Mouse (Mus musculus): Measurements from ENCODE around the gene Prdm10. TPM values are rescaled to one million over a fixed set of nuclear protein-coding genes. Genes with fewer than 3 reads are reported as not detected.

Gene Prdm10
- polyA plus RNA-seq, 1 experiment from 2014 or later, result 7.0 TPM

DNA sequence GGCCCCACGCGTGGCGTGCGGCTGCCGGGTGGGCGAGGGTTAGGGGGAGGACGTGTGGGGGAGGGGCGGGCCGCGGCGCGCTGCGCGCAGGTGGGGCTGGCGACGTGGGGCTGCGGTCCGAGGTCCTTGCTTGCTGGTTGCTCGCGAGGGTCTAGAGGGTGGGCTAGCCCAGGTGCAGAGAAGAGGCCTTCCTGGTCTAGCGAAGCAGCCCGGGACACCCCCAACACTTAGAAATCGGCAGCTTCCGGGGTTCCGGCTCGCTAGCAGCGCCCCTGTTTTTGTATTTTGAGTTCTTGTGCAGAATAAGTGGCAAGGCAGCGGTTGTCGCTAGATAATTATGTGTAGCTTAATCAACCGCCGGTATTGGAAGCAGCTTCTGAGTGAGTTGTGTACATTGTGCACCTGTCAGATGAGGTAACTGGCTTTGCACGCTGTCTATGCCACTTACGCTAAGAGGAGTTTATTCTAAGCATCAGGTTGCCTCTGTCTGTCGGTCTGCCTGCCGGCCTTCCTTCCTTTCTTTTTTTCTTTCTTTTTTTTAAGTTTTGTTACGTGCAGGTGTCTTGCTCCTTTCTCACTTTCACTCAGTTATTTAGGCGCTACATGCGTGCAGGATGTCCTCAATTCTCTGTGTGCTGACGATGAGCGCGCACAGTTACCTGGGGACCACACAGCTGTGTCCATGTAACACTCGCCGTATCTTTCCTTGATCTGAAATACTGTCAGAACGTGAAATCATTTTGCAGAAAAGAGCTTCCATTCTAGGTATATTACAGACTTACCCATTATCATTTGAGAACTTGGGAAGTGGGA is 106.2 kb downstream of the Prdm10 start:
- 9% methylated on average over 43 of the region's 44 CpGs for WGBS
- H3K4me2 ChIP-seq (ENCODE audit: low read length), result peak overlapping the region; percentile 78

GRCm38 (mm10) chr9:31387206-31387605 is 106.9 kb downstream of the Prdm10 start:
- Histone ChIP-seq H3K36me3 (ENCODE audit: control insufficient read depth, insufficient read depth, low read length) (peaks cover 13% of the 10 kb centered on the region), H3K9me3 (ENCODE audit: control insufficient read depth, low read length) (no peaks in the 10 kb centered on the region), H3K27ac (ENCODE audit: low read depth, low read length) (no peak overlapping the region), H3K4me2 (ENCODE audit: low read length) (peak overlapping the region; percentile 78), H3K9ac (ENCODE audit: low read depth, low read length) (no peak overlapping the region), H3K4me1 (ENCODE audit: control insufficient read depth, insufficient read depth, low read depth, low read length) (peaks cover 13% of the 10 kb centered on the region), H3K27me3 (replicated peaks; ENCODE audit: control insufficient read depth, insufficient read depth, low read length) (no peaks in the 10 kb centered on the region), H3K4me3 (ENCODE audit: low read length) (peak overlapping the region; percentile 84)
- 94% methylated on average over 5 of the region's 5 CpGs for WGBS
- no peak for ATAC-seq

More for the DNA sequence above, 106.2 kb downstream of the Prdm10 start:
- peak overlapping the region; percentile 87 for H3K9ac ChIP-seq (ENCODE audit: low read depth, low read length)
- peaks cover 13% of the 10 kb centered on the region for H3K4me1 ChIP-seq (ENCODE audit: control insufficient read depth, insufficient read depth, low read depth, low read length)
- peak overlapping the region; percentile 76; the same call in 1 of the 2 replicates for H3K27ac ChIP-seq (ENCODE audit: low read depth, low read length)
- H3K36me3 ChIP-seq (ENCODE audit: control insufficient read depth, insufficient read depth, low read length), result peaks cover 8% of the 10 kb centered on the region
- H3K9me3 ChIP-seq (ENCODE audit: control insufficient read depth, low read length), result no peaks in the 10 kb centered on the region
- H3K4me3 ChIP-seq (ENCODE audit: low read length), result peak overlapping the region; percentile 84
- ATAC-seq, result peak; percentile 86; the same call in 1 of the 2 replicates
- H3K27me3 ChIP-seq (replicated peaks; ENCODE audit: control insufficient read depth, insufficient read depth, low read length), result no peaks in the 10 kb centered on the region

DNA sequence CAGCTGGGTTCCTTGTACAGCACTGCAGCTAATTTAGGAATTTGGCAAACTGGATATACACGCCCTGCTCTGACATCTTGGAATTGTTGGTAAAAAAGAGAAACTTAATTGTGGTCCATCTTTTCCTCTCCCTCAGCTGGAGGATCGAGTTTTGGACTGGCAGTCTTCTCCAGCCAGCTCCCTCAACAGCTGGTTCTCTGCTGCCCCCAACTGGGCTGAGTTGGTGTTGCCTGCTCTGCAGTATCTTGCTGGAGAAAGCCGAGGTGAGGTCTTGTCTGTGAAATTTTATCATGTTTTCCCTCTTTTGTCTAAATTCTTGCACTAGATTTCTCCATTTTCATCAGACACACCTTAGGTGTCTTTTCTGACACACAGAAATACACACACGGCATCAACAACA is 120.1 kb downstream of the Prdm10 start:
- no peaks in the 10 kb centered on the region for H3K4me1 ChIP-seq (ENCODE audit: control insufficient read depth, insufficient read depth, low read depth, low read length)

GRCm38 (mm10) chr9:31404311-31404710 is 124.0 kb downstream of the Prdm10 start:
- Histone ChIP-seq H3K27ac (ENCODE audit: low read depth, low read length) (no peak overlapping the region), H3K4me3 (ENCODE audit: low read length) (no peak overlapping the region), H3K27me3 (replicated peaks; ENCODE audit: control insufficient read depth, insufficient read depth, low read length) (no peaks in the 10 kb centered on the region), H3K9ac (ENCODE audit: low read depth, low read length) (no peak overlapping the region), H3K4me1 (ENCODE audit: control insufficient read depth, insufficient read depth, low read depth, low read length) (no peaks in the 10 kb centered on the region), H3K9me3 (ENCODE audit: control insufficient read depth, low read length) (no peaks in the 10 kb centered on the region), H3K4me2 (ENCODE audit: low read length) (no peak overlapping the region), H3K36me3 (ENCODE audit: control insufficient read depth, insufficient read depth, low read length) (peaks cover 55% of the 10 kb centered on the region)
- 85% methylated on average over 2 of the region's 2 CpGs for WGBS
- no peak for ATAC-seq

More for the DNA sequence above, 120.1 kb downstream of the Prdm10 start:
- ATAC-seq, result no peak
- Histone ChIP-seq H3K4me2 (ENCODE audit: low read length) (no peak overlapping the region), H3K27ac (ENCODE audit: low read depth, low read length) (no peak overlapping the region), H3K4me3 (ENCODE audit: low read length) (no peak overlapping the region), H3K9ac (ENCODE audit: low read depth, low read length) (no peak overlapping the region), H3K27me3 (replicated peaks; ENCODE audit: control insufficient read depth, insufficient read depth, low read length) (no peaks in the 10 kb centered on the region), H3K9me3 (ENCODE audit: control insufficient read depth, low read length) (no peaks in the 10 kb centered on the region), H3K36me3 (ENCODE audit: control insufficient read depth, insufficient read depth, low read length) (peaks cover 67% of the 10 kb centered on the region)
- 56% methylated on average over 4 of the region's 4 CpGs for WGBS

GRCm38 (mm10) chr9:31405217-31405616 is 124.9 kb downstream of the Prdm10 start:
- Histone ChIP-seq H3K4me2 (ENCODE audit: low read length) (no peak overlapping the region), H3K27me3 (replicated peaks; ENCODE audit: control insufficient read depth, insufficient read depth, low read length) (no peaks in the 10 kb centered on the region), H3K4me3 (ENCODE audit: low read length) (no peak overlapping the region), H3K27ac (ENCODE audit: low read depth, low read length) (no peak overlapping the region), H3K9me3 (ENCODE audit: control insufficient read depth, low read length) (no peaks in the 10 kb centered on the region), H3K9ac (ENCODE audit: low read depth, low read length) (no peak overlapping the region), H3K4me1 (ENCODE audit: control insufficient read depth, insufficient read depth, low read depth, low read length) (no peaks in the 10 kb centered on the region), H3K36me3 (ENCODE audit: control insufficient read depth, insufficient read depth, low read length) (peaks cover 58% of the 10 kb centered on the region)
- 71% methylated on average over 6 of the region's 6 CpGs for WGBS
- ATAC-seq, result no peak

DNA sequence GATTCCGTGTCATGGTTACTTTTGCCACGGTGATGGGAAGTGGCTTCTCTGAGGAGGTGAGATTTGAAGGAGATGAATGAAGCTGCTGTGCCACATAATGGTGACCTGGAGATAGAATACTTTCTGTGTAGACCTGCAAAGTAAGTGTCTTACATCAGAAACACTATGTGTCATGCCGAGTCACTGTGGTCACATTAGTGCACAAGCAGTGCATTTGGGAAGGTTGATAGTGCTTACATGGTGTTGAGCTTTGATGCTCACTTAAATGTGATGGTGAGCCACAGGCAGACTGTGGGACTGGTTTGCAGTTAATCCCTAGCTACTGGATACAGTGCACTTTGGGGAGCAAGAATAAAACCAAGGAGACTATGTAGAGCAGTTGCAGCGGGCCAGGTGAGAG is 131.8 kb downstream of the Prdm10 start:
- H3K27me3 ChIP-seq (replicated peaks; ENCODE audit: control insufficient read depth, insufficient read depth, low read length), result no peaks in the 10 kb centered on the region
- no peak overlapping the region for H3K4me3 ChIP-seq (ENCODE audit: low read length)
- no peak overlapping the region for H3K9ac ChIP-seq (ENCODE audit: low read depth, low read length)
- 96% methylated on average over 4 of the region's 4 CpGs for WGBS
- H3K9me3 ChIP-seq (ENCODE audit: control insufficient read depth, low read length), result no peaks in the 10 kb centered on the region
- peaks cover 58% of the 10 kb centered on the region for H3K36me3 ChIP-seq (ENCODE audit: control insufficient read depth, insufficient read depth, low read length)
- no peak overlapping the region for H3K4me2 ChIP-seq (ENCODE audit: low read length)
- H3K27ac ChIP-seq (ENCODE audit: low read depth, low read length), result no peak overlapping the region
- ATAC-seq, result no peak
- no peaks in the 10 kb centered on the region for H3K4me1 ChIP-seq (ENCODE audit: control insufficient read depth, insufficient read depth, low read depth, low read length)

DNA sequence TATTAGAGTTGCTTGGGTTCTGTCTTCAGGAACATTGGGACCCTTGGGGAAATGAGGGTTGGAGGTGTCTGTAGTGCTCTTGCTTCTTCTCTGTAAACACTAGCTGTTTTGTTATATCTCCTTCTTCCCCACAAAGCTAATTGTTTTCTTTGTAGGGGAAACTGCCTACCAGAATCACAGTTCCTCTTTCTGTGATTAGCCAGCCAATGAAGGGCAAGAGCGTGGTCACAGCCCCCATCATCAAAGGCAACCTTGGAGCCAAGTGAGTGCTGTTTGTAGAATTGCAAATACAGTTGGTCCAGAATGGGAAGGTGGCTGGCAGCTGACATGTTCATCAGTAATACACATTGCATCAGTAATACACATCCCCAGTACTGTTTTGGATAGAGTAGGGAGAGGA is 138.5 kb downstream of the Prdm10 start:
- no peak for ATAC-seq
- Histone ChIP-seq H3K27me3 (replicated peaks; ENCODE audit: control insufficient read depth, insufficient read depth, low read length) (no peaks in the 10 kb centered on the region), H3K4me1 (ENCODE audit: control insufficient read depth, insufficient read depth, low read depth, low read length) (no peaks in the 10 kb centered on the region), H3K9ac (ENCODE audit: low read depth, low read length) (no peak overlapping the region), H3K36me3 (ENCODE audit: control insufficient read depth, insufficient read depth, low read length) (peaks cover 61% of the 10 kb centered on the region), H3K4me2 (ENCODE audit: low read length) (no peak overlapping the region), H3K4me3 (ENCODE audit: low read length) (no peak overlapping the region), H3K9me3 (ENCODE audit: control insufficient read depth, low read length) (no peaks in the 10 kb centered on the region), H3K27ac (ENCODE audit: low read depth, low read length) (no peak overlapping the region)
- WGBS, result 84% methylated on average over 1 of the region's 1 CpGs

DNA sequence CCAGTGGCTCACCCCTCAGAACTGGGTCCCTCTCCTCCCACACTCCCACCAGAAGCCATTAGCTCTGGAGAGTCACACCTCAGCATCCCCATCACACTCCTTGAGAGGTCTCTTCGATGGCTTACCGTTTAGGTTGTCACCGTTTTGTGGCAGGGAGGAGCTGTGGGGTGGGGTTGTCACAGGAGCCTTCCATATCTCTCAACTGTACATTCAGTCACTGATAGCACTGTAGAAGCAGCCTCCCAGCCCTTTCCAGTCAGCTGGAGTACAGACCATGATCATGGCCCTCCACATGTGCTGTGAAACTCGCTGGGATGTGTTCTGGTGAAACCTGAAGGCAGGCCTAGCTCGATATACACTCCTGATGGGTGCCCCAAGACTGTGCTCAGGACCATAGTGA is 141.8 kb downstream of the Prdm10 start:
- Histone ChIP-seq H3K36me3 (ENCODE audit: control insufficient read depth, insufficient read depth, low read length) (peaks cover 37% of the 10 kb centered on the region), H3K9me3 (ENCODE audit: control insufficient read depth, low read length) (no peaks in the 10 kb centered on the region), H3K4me3 (ENCODE audit: low read length) (no peak overlapping the region), H3K4me2 (ENCODE audit: low read length) (no peak overlapping the region), H3K27me3 (replicated peaks; ENCODE audit: control insufficient read depth, insufficient read depth, low read length) (no peaks in the 10 kb centered on the region), H3K4me1 (ENCODE audit: control insufficient read depth, insufficient read depth, low read depth, low read length) (no peaks in the 10 kb centered on the region), H3K9ac (ENCODE audit: low read depth, low read length) (no peak overlapping the region), H3K27ac (ENCODE audit: low read depth, low read length) (no peak overlapping the region)
- WGBS, result 92% methylated on average over 5 of the region's 5 CpGs
- no peak for ATAC-seq

GRCm38 (mm10) chr9:31428971-31429370 is 148.6 kb downstream of the Prdm10 start:
- no peaks in the 10 kb centered on the region for H3K9me3 ChIP-seq (ENCODE audit: control insufficient read depth, low read length)
- H3K27ac ChIP-seq (ENCODE audit: low read depth, low read length), result no peak overlapping the region
- no peaks in the 10 kb centered on the region for H3K4me1 ChIP-seq (ENCODE audit: control insufficient read depth, insufficient read depth, low read depth, low read length)
- no peaks in the 10 kb centered on the region for H3K36me3 ChIP-seq (ENCODE audit: control insufficient read depth, insufficient read depth, low read length)
- no peak for ATAC-seq
- no peaks in the 10 kb centered on the region for H3K27me3 ChIP-seq (replicated peaks; ENCODE audit: control insufficient read depth, insufficient read depth, low read length)
- WGBS, result 93% methylated on average over 7 of the region's 7 CpGs
- no peak overlapping the region for H3K4me3 ChIP-seq (ENCODE audit: low read length)
- no peak overlapping the region for H3K4me2 ChIP-seq (ENCODE audit: low read length)
- no peak overlapping the region for H3K9ac ChIP-seq (ENCODE audit: low read depth, low read length)

Measured in hindbrain, embryonic 16.5 days (tissue).